Mouse (Mus musculus) hindlimb bud, embryonic 11.5 days (tissue): Measurements from ENCODE around the gene Zmiz1.

Experiments
- DNase-seq: peaks from one replicate; pipeline ENCODE4 v3.0.0-alpha.2; 2012; ENCODE audit warnings: low read depth, low spot score; ENCODE audit errors: extremely low spot score

Zmiz1 gene

DNA sequence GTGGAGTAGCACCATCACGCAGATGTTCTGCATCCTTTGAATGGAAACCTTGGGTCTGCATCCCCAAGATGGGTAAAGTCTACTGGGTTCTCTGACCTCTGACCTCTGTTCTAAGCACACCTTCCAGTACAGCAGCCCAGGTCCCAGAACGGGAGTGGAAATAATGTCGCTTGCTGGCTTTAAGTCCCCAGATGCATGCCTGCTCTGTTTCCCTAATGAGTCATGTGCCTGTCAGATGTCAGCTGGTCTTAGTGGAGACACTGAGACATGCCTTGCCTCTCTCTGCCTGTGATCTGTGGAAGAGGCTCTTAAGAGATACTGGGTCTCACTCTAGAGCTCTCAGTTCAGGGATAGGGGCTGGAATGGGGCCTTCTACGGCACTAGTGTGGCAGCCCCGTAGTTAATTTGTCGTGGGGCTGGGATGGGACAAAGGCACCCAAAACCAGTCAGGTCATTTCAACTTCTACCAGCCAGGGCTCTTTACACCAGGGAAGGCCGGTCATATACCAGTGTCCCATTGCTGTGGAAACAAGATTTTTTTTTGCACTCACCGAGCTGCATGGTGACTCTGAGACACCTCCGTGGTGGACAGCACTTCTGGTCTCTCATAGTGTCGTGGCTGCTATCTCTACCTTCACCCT lies 128.0 kb downstream of the Zmiz1 start:
- DNase-seq, result no peak

DNA sequence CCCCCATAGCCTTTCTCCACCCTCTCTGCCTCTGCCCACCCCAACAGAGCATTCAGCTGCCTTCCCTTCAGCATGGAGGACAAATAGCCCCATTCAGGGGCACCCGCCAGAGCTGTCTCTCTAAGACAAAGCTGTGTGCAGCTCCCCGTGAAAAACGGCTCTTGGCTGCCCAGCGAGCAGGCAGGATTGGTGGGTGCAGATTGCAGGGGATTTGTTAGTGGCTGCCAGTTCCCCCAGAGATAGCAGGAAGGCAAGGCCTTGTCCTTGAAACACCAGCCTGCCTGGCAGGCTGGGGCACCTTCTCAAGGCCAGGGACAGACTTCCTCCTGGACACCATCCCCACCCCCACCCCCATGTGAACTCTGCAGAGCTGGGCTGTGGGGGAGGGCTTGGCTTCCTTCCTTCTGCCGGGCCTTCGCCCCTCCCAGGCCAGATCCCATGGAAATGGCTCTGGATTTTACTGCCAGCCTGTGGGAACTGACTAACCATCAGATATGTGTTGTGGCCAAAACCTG lies 128.6 kb downstream of the Zmiz1 start:
- no peak for DNase-seq

DNA sequence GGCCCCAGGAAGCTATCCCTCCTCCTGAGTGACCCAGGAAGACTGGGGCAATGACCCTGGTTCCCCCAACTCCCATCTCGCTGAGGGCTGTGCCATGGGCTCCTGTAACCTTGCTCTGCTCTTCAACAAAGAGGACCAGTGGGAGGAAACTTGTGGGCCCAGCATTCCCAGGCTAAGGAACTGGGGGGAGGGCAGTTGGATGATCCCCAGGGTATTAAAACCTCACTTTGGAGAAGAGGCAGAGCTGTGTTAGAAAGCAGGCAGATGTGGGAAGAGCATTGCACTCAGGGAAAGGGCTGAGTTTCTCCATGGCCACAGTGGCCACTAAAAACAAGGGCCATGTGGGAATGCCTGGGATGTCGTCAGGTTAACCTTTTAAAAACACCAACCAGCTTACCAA lies 129.2 kb downstream of the Zmiz1 start:
- DNase-seq, result no peak

DNA sequence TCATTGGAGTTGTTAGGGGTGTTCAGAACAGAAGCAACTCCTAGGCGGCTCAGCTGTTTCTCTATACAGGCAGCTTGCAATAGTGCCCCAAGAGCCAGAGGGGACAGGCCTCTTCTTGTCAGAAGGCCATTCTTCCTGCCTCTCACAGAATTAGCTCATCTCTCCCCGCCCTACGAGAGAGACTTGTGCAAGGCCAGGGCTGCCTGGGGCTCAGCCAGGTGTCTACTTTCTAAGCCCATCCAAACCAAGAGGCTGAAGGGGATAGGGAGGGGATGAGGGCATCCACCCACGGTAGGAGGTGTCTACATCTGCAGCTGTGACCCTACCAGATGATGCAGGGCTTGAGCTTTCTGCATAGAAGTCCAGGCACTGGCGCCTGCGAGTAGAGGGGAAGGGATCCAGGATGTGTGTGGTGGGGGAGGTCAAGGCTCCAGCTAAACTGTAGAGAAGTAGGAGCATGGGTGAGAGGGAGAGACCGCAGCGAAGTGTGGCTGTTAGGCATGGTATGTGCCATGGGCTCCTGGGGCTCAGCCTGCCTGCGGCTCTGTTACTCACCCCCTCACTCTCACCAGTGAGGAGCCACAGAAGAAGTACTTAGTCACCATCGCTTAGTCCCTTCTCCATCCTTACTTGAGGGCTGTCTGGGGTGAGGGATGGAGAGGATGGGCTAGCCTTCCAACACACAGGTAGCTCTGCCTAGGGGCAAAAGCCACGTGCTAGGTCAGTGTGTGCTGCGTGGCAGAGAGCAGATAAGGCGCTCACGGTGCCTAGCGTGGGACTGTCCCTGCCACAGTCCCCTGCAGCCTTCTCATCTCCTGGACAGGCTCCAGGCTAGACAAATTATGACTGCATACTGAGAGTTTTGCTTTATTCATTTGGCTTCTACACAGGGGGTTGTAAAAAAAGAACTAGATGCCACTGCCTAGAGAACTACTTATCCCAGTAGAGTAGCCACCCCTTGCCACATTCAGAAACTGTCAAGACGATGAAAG lies 130.3 kb downstream of the Zmiz1 start:
- DNase-seq, result no peak

DNA sequence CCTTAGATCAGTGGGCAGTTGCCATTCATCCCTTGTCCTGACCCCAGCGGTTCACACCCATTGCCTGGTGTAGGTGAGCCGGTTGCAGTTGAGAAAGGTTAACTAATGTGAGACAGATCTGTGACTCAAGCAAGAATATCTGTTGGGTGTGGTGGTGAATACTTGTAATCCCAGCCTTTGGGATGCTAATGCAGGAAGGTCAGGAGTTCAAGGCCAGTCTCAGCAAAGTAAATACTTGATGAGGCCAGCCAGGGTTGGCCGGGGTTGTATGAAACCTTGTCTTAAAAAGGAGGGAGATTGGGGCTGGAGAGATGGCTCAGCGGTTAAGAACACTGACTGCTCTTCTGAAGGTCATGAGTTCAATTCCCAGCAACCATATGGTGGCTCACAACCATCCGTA lies 132.0 kb downstream of the Zmiz1 start:
- DNase-seq, result no peak

DNA sequence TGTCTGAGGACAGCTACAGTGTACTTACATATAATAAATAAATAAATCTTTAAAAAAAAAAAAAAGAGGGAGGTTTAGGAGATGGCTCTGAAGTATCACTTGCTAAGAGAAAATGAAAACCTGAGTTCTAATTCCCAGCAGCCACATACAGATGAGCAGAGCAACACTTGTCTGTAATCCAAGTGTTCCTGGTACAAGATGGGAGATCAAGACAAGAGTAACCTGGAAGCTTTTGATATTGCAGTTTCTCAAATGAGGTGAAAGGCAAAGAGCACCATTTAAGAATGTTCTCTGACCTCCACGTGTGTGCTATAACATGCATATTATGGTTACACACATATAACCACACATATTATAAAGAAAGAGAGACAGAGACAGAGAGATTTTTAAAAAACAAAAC lies 132.4 kb downstream of the Zmiz1 start:
- no peak for DNase-seq

DNA sequence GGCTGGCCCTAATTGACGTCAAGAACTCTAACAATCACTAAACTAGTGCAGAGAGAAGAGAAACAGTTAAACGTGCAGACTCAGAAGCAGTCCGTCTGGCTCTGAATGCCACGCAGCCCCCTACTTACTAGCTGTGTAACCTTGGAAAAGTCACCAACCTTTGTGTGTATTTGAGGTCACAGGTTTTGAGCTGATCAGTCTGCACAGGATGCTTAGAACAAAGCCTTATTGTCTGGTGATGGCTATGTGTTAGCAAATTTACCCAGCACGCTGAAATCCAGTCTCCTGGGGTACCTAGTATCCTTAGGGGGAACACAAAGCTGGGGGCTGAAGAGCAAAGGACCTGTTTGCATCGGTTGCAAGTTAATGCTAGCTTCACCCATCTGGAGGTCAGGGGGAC lies 133.5 kb downstream of the Zmiz1 start:
- DNase-seq, result no peak

DNA sequence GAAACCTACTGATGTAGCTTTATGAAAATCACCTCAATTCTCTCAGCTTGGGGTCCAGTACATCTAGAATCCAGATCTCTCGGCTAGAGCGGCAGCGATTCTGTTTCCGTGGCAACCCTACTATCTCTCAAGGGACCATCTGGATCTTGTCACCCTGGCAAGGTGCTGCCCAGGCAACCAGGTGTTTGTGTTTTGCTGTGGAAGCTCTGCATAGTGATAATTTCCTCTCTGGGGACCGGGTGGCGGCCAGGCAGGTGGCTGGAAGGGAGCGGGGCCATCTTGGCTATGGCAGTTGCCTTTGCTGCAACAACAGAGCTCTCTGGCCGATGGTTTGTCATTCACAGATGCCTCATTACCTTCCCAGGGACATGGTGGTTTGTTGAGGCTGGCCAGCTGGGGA lies 134.9 kb downstream of the Zmiz1 start:
- DNase-seq, result no peak

DNA sequence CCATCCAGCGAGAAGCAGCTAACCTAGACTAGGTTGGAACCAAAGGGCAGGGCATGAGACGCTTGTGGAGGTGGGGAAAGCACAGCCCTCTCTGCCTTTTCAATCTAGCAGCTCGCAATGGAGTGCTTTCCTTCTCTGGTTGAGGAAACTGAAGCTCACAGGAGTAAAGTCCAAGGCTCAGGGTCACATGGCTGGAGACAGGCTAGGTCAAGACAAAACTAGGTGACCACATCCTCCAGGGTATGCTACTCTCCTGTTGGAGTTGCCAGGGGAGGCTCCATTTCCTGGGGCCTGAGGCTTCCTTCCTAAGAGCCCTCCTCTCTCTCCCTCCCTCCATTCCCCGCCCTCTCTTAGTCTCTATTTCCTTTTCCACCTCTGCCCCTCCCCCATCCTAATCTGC lies 135.6 kb downstream of the Zmiz1 start:
- no peak for DNase-seq

DNA sequence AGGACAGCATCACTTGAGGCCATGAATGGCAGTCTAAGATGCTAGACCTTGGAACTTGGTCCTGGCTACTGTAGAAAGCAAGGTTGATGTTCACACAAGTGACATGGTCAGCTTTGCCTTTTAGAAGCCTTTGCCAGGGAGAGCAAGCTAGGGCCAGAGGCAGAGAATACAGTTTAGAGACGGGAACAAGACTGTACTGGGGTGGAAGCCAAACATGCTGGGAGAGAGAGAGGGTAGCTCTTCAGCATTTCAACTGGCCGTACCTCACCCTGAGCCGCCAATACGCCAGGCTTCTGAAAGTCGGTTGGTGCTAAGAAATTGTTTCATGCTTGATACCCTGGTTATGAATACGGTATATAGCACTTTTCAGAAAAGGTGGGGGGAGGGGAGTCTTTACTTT lies 140.0 kb downstream of the Zmiz1 start:
- DNase-seq, result no peak

DNA sequence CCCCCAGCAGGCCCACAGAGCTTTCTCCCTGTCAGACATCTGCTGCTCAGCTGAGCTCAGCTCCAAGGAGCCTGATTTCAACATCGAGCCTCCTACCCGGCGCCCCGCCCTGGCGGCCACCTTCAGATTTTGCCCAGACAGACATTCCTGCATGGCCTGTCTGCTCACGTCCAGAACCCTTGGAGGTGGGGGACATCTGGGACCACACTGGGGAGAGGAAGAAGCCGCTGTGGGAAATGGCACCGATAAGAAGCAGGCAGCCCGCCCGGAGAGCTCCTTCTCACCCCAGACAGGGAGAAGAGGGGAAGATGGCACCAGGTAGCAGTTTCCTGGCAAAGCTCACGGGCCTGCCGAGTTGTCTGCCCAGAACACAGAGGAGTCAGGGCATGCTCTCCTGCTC lies 140.9 kb downstream of the Zmiz1 start:
- no peak for DNase-seq

DNA sequence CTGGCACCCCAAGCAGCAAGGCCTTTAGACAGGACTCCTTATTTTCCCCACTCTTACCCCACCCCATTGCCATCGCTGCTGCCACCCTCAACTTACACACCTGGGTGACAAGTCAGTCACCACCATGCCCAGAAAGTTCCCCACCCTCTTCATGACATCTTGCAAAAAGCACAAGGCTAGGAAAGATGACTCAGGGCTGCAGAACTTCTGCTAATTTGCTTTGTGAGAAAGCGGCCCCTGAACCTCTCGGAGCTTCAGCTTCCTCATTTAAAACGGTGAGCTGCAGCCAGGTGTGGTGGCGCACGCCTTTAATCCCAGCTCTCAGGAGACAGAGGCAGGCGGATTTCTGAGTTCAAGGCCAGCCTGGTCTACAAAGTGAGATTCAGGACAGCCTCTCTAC lies 141.4 kb downstream of the Zmiz1 start:
- no peak for DNase-seq

DNA sequence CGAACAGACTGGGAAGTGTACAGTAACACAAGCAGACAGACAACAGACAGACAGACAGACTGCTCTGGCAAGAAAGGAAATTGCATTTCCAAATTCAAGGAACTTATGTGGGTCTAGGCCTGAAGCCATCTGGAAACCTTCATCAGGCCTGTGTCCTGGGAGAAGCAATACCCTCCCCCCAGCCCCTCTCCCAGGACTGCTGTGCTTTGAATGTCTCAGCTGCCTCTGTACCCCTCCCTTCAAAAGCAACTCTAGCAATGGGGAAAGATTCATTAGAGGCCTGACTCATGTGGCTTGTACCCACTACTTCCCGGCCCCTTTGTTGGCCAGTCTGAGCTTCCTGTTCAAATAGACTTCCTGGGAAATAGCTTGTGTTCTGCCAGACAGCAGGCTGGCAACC lies 142.0 kb downstream of the Zmiz1 start:
- DNase-seq, result no peak

DNA sequence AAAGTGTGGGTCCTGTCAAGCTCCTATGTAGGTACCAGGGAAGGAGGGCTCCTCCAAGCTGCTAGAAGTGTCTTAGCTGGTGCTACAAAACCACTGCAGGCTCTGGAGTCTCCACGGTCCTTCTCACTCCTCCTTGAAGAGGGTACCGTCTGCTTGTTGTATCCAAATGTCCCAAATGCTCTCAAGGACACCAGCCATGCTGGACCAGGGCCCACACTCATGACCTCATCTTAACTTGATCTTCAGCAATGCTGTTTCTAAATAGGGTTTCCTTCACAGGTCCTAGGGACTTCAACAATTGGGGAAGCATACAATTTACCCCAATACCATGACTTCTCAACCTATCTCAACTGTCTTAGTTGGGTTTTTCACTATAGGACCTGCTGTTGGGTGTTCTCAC lies 143.0 kb downstream of the Zmiz1 start:
- no peak for DNase-seq

DNA sequence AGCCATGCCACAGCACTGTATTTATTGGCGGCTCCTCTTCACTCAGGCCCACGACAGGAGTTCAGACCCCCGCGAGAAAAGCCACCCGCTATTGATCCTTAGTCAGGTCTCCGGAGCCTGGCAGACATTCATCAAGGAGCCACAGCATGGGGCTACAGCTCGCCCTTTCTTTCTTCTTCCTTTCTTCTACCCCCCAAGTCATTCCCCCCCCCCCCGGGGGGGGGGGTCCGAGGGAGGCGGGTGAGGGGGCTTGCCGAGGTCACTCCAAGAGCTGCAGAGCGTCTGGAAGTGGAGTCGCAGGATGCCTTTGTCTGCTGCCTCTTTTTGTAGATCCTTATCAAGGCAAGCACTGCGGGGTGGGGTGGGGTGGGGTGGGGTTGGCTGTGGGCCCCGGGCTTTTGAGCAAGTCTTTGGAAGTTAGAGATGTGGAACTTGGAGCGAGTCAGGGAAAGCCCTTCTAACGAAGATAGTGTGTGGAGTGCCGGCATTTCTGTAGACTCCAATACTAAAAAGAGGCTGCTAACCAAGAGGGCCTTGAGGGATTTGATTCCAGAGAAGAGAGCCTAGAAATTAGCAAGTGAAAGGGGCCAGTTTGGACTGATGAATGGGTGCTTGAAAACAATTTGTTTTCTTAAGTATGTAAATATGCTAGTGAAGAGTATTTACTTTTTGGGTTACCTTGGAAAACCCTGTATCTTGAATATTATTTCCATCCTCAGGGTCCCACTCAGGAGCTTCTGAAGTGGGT lies 145.6 kb downstream of the Zmiz1 start:
- DNase-seq, result no peak

DNA sequence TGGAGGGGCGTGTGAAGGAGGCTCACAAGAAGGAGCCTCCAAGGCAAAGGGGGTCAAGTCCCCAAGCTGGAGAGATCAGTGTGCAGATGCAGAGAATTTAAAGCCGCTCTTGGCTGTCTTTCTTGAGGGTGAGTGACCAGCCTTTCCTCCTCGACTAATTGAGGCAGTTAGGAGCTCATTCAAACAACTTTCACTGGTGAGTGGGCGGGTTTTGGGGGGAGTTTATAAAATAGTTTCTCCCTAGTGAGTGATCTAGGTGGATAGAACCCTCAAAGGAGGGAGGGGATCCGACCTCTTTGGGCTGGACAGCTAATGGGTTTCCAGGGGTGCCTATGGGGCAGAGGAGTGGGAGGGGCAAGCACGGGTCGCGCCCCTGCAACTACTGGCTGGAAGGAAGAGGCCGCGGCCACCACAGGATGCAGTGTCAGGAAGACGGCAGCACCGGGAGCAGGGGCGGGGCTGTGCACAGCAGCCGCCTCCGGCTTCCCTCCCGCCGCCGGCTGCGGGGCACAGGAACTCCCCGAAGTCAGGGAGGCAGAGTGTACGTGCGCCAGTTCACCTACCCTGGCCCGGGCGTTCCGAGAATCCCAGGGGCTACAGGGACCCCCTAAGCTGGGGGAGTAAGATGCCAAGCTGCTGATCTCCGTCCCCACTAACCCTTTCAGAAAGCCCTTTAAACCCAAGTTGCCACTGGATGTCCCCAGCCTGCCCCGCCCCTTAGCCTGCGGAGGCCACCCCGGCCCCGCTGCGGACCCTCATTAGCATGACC lies 147.6 kb downstream of the Zmiz1 start:
- no peak for DNase-seq

DNA sequence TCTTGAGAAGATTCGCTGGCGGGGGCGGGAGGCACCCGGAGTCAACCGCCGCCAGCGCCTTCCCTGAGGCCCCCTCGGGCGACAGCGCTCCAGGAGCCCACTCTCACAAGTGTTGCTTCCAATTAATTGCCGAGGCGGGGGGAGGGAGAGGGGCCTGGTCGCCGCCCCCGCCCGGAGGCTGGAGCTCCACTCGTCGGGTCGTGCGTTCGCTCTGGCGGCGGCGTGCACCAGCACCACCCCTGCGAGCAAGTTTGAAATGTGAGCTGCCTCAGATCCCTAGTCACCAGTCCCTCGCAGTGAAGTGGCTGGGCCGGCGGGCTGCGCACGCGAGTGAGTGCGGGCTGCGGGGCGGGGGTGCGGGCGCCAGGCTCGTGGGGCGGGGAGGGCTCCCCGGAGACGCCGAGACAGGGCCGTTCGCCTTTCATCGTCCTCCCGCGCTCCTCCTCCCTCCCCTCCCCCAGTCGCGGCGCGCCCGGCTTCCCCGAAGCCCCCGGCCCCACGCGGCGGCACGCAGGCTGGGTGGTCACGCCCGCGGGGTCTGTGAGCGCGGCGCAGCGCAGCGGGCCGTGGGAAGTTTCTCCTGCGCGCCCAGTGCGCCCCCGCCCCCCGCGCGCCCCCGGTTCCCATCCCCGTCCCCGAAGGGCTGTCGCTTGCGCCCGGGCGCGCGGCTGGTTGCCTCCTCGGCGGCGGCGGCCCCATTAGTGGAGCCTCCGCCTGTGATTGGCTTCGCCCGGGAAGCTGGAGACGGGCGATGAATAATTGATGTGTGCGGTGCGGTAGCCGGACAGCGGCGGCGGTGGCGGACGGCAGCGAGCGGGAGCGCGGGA lies 148.4 kb downstream of the Zmiz1 start:
- no peak for DNase-seq

DNA sequence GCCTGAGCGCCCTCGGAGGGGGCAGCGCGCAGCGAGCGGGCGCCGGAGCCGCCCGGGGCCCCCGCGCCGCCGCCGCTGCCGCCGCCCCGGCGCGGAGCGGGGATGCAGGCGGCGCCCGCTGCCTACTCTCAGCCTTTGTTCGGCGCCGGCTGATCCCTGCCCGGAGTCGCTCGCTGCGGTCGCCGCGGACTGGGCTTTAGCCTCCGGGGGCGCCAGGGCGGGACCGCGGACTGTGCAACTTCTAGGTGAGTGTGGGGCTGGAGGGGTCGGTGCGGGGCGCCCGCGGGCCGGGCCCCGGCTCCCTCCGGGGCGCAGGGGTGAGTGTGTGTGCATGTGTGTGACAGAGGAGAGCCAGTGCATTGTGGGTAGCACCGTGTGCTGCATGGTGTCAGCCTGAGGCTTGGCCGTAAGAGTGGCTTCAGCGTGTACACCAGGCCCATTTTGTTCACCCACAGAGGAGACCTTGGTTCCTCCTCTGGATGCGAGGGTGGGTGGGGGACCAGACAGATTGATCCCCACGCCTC lies 149.0 kb downstream of the Zmiz1 start:
- DNase-seq, result no peak

DNA sequence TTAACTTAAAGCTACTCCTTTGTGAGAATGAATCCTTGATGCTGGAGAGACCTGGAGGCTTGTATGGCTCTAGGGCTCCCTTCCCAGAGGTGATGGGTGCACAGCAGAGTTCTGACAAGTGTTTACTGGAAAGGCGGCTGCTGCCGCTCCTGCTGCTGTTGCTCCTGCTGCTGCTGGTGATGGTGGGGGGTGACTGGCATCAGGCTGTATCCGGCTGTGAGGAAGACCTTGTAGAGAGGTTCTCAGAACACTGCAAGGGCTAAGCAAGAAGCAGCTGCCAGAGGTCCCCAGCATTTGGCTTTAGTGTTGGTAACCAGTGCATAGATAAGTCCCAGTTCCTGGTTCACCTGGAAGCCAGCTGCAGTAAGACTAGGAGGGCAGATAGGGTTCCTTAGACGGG lies 149.6 kb downstream of the Zmiz1 start:
- DNase-seq, result no peak

DNA sequence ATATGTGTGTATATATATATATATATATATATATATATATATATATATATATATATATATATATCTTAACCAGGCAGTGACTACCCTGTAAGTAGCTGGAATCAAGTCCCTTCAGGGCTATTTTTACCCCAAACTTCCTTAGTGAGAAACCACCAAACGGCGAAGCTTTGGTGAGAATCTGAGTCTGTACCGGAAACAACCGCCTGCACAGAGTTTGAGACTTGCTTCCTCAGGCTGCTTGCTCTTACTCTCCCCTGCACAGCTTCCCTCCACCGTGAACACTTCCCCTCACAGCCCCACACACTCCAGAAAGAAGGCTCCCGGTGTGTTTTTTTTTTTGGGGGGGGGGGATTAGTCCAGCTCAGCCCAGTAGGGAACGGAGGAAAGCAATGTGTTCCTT lies 150.4 kb downstream of the Zmiz1 start:
- no peak for DNase-seq
